14 mouse cellular contexts compared by ENCODE assay signal in the genomic region with DNA sequence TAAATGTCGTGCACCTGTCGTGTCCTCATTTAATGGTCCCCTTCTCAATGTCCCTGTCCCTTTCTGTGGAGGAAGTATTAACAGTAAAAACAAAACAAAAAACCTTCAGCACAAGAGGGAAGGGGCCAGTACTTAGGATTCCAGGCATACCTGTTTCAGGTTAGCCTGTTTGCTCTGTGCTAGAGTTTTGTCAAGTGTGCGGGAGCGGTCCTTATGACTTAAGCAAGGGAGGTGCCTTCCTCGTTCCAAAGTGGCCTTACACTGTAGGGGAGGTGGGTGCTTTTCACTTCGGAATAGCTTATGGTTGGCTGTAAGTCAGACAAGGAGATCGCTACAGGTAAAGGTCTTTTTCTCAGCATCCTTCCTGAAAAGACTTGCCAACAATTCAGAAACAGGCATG.
"Had no signal": no experiment of that assay in that cellular context is flagged by ENCODE, and none has a peak within 500 bp of the region (broad histone marks: within the 10 kb centered on the region; RNA-seq: fewer than 3 reads in every experiment).

No protein-coding gene starts in this region.

- H3K4me1 ChIP-seq: stomach, embryonic 15.5 days had no signal

- H3K27me3 ChIP-seq: liver, embryonic 12.5 days; midbrain, embryonic 15.5 days; neural tube, embryonic 13.5 days; stomach, embryonic 15.5 days had no signal

- ATAC-seq: liver, embryonic 12.5 days; midbrain, embryonic 15.5 days had no signal

- H3K9ac ChIP-seq: liver, embryonic 12.5 days; midbrain, embryonic 15.5 days; neural tube, embryonic 13.5 days; stomach, embryonic 15.5 days had no signal

- H3K27ac ChIP-seq: kidney, postnatal 0 days; limb, embryonic 10.5 days; liver, embryonic 12.5 days; midbrain, embryonic 10.5 days; midbrain, embryonic 15.5 days; neural tube, embryonic 13.5 days; stomach, embryonic 15.5 days had no signal

- H3K4me3 ChIP-seq: limb, embryonic 10.5 days; liver, embryonic 12.5 days; midbrain, embryonic 10.5 days; midbrain, embryonic 15.5 days; neural tube, embryonic 13.5 days; stomach, embryonic 15.5 days had no signal

- H3K36me3 ChIP-seq: midbrain, embryonic 15.5 days; stomach, embryonic 15.5 days had no signal

- H3K4me2 ChIP-seq: liver, embryonic 12.5 days; midbrain, embryonic 15.5 days; neural tube, embryonic 13.5 days; stomach, embryonic 15.5 days had no signal

- DNase-seq: kidney, adult 11 months; kidney, adult 9 months; kidney, postnatal 36 days; layer of hippocampus, adult 9-11 months; layer of hippocampus, postnatal 36 days; right cerebral cortex, postnatal 14 days; thymus, postnatal 4 days had no signal

- H3K9me3 ChIP-seq: limb, embryonic 10.5 days; liver, embryonic 12.5 days; midbrain, embryonic 10.5 days; midbrain, embryonic 15.5 days; neural tube, embryonic 13.5 days; stomach, embryonic 15.5 days had no signal
